Mouse (Mus musculus): ENCODE measurements around the gene Med22. TPM values are rescaled to one million over a fixed set of nuclear protein-coding genes. Genes with fewer than 3 reads are reported as not detected.

Med22 gene
- polyA plus RNA-seq, 1 experiment from 2014 or later, result 53.7 TPM

Other genes starting within 250 kb of the Med22 start
- gene Lcn4, start 239.4 kb downstream of the Med22 start, polyA plus RNA-seq (2015; fragmentation: Nextera tagmentation; extraction: Ambion mirVana), result not detected in 2 replicates
- gene Abo, start 45.7 kb downstream of the Med22 start, polyA plus RNA-seq (2015; fragmentation: Nextera tagmentation; extraction: Ambion mirVana), result not detected in 2 replicates
- 26.2 and 27.3 TPM in 2 replicates for gene Surf6, start 7.8 kb downstream of the Med22 start, polyA plus RNA-seq (2015; fragmentation: Nextera tagmentation; extraction: Ambion mirVana)
- 614 and 640 TPM in 2 replicates for gene Rpl7a, start 87 bp upstream of the Med22 start, polyA plus RNA-seq (2015; fragmentation: Nextera tagmentation; extraction: Ambion mirVana)
- 37.6 and 38.3 TPM in 2 replicates for gene Surf2, start 5.7 kb upstream of the Med22 start, polyA plus RNA-seq (2015; fragmentation: Nextera tagmentation; extraction: Ambion mirVana)
- gene Surf1, start 5.9 kb upstream of the Med22 start, polyA plus RNA-seq (2015; fragmentation: Nextera tagmentation; extraction: Ambion mirVana), result 52.4 and 56.8 TPM in 2 replicates
- gene Surf4, start 23.3 kb upstream of the Med22 start, polyA plus RNA-seq (2015; fragmentation: Nextera tagmentation; extraction: Ambion mirVana), result 222 and 225 TPM in 2 replicates
- 0.31 TPM in 1 of 2 replicates, not detected in the other for gene Stkld1, start 23.4 kb upstream of the Med22 start, polyA plus RNA-seq (2015; fragmentation: Nextera tagmentation; extraction: Ambion mirVana)
- gene Rexo4, start 53.7 kb upstream of the Med22 start, polyA plus RNA-seq (2015; fragmentation: Nextera tagmentation; extraction: Ambion mirVana), result 43.0 and 44.7 TPM in 2 replicates
- gene Adamts13, start 62.7 kb upstream of the Med22 start, polyA plus RNA-seq (2015; fragmentation: Nextera tagmentation; extraction: Ambion mirVana), result 0.09 TPM in 1 of 2 replicates, not detected in the other
- 59.0 and 60.9 TPM in 2 replicates for gene Cacfd1, start 99.2 kb upstream of the Med22 start, polyA plus RNA-seq (2015; fragmentation: Nextera tagmentation; extraction: Ambion mirVana)
- gene Slc2a6, start 117.3 kb upstream of the Med22 start, polyA plus RNA-seq (2015; fragmentation: Nextera tagmentation; extraction: Ambion mirVana), result 0.48 and 0.77 TPM in 2 replicates
- gene Mymk, start 161.5 kb upstream of the Med22 start, polyA plus RNA-seq (2015; fragmentation: Nextera tagmentation; extraction: Ambion mirVana), result 0.49 and 0.76 TPM in 2 replicates
- 20.5 and 27.4 TPM in 2 replicates for gene Adamtsl2, start 168.7 kb upstream of the Med22 start, polyA plus RNA-seq (2015; fragmentation: Nextera tagmentation; extraction: Ambion mirVana)
- 0.69 and 0.70 TPM in 2 replicates for gene Fam163b, start 231.8 kb upstream of the Med22 start, polyA plus RNA-seq (2015; fragmentation: Nextera tagmentation; extraction: Ambion mirVana)